Mouse (Mus musculus) kidney, postnatal 25 days (tissue): ENCODE measurements around the gene Bcl2.
A peak's percentile ranks its signal among the peaks of the same experiment; 100 is the strongest.

Experiments used
- DNase-seq, 2 experiments: peaks; one replicate each; pipeline ENCODE4 v3.0.0; 2021; ENCODE audit warnings: mixed read lengths in 2 of 2

The Bcl2 gene

GRCm38 (mm10) chr1:106713621-106714529 is at the start of gene Bcl2:
Gene Bcl2 (minus strand): TSS chr1:106714274.
- peak; percentile 80 to 90 for DNase-seq

GRCm38 (mm10) chr1:106760750-106761149 is 46.7 kb upstream of the Bcl2 start:
- no peak for DNase-seq

DNA sequence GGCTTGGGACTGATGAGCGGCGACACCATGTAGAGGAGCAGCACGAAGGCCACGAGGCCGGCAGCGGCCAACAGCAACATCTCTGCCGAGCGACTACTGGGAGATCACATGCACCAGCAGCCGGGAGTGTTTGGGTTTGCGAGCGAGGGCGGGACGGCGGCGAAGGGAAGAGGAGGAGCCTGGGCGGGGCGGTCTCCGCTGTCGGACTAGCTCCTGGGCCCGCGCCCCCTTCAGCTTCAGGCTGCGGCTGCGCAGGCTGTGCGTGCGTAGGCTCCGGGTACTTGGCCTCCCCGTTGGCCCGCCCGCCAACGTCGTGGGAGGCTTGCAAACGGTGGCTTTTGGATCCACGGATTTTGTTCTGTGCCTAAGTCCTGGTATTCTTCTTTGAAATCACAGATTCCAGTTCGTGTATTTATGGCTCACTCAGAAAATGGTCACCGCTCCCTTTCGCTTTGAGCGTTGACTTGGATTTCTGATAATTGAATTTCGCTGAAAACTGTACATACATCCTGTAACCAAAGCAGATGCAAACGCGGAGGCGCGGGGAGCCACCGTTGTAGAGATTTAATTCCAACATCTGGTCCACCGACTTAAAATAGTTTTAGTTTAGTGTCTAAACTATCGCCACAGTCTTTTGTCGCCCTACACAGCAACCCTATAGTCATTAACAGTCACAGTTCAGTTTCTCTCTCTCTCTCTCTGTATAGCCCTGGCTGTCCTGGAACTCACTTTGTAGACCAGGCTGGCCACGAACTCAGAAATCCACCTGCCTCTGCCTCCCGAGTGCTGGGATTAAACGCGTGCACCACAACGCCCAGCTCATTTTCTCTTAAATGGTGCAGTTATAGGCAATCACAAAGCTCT is 45.7 kb upstream of the Bcl2 start, which contains the start of gene Kdsr:
Kdsr (minus strand) TSS at position 156 of the 864 bp plus-strand sequence.
- DNase-seq, result peak; percentile 97 to 99

DNA sequence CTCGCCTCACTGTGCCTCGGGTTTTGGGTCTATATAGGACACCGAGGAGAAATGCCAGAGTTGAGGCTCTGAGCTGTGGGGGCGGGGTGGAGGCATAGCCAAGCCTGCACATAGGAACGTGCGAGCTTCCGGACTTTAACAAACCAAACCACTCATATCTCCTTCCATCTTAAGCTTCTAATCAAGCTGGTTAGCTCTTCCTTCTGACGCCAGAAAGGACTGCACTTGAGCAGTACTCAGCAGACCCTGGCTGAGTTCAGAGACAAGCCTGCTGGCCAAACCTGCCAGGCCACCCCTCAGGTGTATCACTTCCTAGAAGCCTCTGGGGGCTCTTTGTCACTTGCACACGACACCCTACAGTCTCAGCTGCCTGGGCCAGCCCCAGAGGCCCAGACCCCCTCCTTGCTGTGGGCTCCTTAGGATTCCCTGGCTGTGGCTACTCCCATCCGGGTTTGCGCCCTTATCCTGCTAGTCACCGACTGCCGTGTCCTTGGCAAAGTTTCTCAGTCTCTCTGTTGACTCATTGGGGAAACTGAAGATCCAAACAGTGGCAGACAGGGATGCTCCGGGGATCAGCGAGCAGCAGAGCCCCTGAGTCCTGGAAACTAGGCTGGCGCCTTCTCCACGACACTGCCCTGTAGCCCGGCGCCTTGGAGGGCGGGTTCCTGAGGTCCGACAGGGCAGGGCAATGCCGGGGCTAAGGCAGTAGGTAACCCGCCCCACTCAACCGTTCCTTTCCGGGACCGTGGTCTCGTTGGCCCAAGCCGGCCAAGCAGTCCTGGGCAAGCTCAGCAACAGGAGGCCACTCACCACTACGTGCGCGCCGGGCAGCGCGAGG is 44.9 kb upstream of the Bcl2 start:
- DNase-seq, result peak; percentile 20 to 48

- DNase-seq, result no peak
These were observed 42.6 kb upstream of the Bcl2 start for GRCm38 (mm10) chr1:106756633-106757032.

GRCm38 (mm10) chr1:106752013-106752412 is 37.9 kb upstream of the Bcl2 start:
- no peak for DNase-seq

- no peak for DNase-seq
These were observed 36.6 kb upstream of the Bcl2 start for GRCm38 (mm10) chr1:106750656-106751055.

DNA sequence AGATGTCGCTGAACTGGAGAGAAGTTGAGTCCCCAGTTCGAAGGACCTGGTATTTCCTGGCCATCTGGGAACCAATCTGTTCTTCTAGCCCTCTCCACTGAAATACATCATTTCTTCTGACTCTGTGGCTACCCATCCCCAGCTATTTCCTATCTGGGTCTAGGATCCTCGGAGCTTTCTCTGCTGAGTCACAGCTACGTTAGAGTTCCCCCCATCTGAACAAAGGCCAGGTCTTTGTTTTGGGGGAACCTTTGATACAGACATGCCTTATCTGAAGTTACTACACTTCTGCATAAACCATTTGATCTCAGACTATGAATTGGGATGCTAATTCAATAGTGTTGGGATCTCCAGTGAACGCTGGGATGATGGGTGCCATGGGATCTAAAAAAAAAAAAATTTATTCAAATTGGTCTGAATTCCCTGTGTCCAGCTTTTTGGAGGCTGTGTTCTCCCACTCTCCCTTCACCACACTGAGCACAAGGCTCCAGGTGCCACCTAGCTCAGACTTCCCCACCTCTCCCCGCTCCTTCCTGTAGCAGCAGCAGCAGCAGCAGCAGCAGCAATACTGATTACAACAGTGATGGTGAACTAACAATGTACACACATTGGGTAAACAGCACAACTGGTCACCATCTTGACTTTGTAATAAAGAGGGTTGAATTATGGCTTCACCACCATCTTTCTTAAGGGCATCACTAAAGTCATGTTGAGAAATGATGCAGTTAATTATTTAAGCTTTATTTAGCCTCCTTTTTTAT is 34.7 kb upstream of the Bcl2 start:
- no peak for DNase-seq

DNA sequence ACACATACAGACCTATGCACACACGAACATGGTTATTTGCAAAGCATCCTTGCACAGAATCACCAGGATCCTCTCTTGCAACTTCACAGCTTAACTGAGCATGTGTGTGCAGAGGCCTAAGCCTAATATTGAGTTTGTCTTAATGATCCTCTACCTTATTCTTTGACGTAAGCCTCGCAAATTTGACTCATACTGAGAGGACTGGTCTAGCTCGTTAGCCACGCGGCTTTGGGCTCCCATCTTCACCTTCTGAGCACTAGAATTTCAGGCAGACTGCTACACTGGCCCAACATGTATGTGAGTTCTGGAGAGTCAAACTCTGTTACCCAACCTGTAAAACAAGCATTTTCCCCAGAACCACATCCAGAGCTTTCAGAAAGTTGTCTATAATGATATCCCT is 28.9 kb upstream of the Bcl2 start:
- no peak for DNase-seq

DNA sequence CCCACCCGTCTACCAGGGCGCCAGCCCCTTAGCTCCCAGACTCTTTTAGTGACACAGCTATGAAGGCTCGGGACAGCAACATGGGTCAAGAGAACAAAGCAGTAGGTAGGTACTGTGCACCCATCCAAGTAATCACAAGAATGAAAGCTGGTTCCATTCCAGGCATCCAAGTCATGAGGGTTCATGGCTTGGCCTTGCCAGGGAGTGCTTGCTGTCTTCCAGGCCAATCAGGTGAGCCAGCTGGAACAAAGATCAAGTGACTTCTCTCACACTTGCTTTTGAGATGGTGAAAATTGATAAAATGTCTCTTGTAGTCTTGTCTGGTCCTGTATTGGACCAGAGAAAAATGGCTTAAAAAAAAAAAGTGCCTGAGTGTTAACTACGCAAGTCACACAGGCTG is 26.7 kb upstream of the Bcl2 start:
- no peak for DNase-seq

- no peak for DNase-seq
These were observed 25.7 kb upstream of the Bcl2 start for GRCm38 (mm10) chr1:106739810-106740209.

- peak in 1 of 2 experiments; percentile 33 for DNase-seq
These were observed 24.0 kb upstream of the Bcl2 start for GRCm38 (mm10) chr1:106738092-106738491.

GRCm38 (mm10) chr1:106736211-106736610 is 22.1 kb upstream of the Bcl2 start:
- no peak for DNase-seq

DNA sequence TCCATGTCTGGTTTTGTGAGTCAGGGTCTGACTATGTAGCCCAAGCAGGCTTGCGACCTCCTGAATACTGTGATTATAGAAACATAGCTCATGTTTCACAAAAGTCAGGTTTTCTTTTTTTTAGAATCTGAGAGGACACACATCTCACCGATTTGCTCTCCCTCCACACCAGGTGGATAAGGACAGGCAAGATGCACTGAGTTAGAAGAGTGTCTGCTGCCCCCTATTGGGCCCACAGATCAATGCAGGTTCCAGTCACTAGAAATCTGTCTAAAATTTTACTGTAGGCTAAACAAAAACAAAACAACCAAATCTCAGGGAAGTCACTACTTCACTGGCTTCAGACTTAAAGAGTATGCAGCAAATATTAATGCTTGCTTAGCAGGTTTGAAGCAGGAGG is 21.5 kb upstream of the Bcl2 start:
- DNase-seq, result peak in 1 of 2 experiments; percentile 57

- no peak for DNase-seq
These were observed 8.0 kb upstream of the Bcl2 start for GRCm38 (mm10) chr1:106722061-106722460.

DNA sequence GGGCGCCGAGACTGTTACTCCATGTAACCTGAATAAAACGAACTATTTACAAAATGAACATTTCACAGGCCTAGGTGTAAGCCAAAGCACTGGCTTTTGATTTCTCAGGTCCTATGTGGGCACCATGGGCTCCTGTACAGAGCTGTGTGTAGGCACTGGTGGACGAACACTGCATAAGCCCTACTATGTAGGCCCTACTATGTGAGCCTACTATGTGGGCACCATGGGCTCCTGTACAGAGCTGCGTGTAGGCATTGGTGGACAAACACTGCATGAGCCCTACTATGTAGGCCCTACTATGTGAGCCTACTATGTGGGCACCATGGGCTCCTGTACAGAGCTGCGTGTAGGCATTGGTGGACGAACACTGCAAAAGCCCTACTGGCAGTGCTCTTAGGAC is 3.7 kb upstream of the Bcl2 start:
- peak in 1 of 2 experiments; percentile 21 for DNase-seq

- peak; percentile 78 to 91 for DNase-seq
These were observed 3.1 kb upstream of the Bcl2 start for GRCm38 (mm10) chr1:106717071-106717601.

DNA sequence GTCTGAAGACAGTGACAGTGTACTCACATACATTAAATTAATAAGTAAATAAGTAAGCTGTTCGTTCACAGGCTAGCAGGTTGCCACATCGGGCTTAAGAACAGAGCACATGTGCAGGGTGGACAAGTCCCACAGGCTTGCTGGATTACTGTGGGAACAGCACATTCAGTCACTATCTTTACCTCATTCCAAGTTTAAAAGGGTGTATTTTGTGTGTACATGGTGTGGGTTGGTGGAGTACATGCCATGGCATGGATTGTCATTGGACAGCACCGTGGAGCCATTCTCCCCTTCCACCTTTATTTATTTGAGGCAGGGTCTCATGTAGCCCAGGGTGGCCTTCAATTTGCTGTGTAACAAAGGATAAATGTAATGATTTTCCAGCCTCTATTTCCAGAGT is 2.1 kb upstream of the Bcl2 start:
- no peak for DNase-seq

DNA sequence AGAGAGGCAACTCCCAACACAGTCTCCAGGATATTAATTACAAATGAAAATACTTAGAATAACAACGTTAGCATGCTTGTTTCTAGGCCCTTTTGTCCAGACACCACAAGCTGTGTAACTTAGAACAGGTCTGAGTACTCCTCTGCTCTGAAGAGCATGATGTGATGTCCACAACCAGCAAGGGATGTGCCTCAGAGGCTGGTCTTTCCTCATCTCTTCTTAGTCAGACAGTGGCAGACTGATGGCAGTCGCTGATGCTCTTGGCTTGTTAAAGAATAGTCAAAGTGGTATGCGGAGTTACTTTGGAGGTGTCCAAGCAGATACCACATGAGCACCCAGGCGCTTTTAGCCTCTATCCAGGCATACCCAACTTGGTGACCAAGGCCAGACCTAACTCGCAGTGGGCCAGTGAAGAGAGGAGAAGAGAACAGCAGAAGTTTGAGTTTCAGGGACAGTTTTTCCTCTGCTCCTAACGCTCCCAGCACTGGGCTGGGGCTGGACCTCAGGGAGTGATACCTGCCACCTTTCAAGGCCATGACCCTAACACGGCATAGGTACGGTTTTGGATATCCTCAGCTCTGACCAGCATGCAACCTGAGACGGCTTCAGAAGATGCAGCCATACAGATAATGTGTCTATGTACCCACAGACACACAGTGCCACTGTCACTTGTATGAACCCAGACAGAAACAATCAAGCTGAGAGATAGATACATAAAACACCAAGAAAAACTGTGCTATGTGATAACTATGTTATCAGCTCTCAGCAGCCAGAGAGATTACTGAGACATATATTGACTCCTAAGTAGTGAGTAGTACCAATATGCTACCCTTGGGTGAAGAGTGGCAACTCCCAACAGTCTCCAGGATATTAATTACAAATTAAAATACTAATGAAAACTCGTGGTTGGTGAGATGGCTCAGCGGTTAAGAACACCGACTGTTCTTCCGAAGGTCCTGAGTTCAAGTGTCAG is 1.3 kb upstream of the Bcl2 start:
- DNase-seq, result no peak

- no peak for DNase-seq
These were observed 482 bp upstream of the Bcl2 start for GRCm38 (mm10) chr1:106714530-106714981.
